Mouse (Mus musculus): ENCODE measurements around the gene Parn. TPM values are rescaled to one million over a fixed set of nuclear protein-coding genes. Genes with fewer than 3 reads are reported as not detected.
"Not testable (repeated sequence)": the region's sequence is repeated elsewhere in the genome, so short reads cannot be mapped to it uniquely, and the experiment has no call there.

The Parn gene
- polyA plus RNA-seq, 1 experiment from 2014 or later = 40.9 TPM

DNA sequence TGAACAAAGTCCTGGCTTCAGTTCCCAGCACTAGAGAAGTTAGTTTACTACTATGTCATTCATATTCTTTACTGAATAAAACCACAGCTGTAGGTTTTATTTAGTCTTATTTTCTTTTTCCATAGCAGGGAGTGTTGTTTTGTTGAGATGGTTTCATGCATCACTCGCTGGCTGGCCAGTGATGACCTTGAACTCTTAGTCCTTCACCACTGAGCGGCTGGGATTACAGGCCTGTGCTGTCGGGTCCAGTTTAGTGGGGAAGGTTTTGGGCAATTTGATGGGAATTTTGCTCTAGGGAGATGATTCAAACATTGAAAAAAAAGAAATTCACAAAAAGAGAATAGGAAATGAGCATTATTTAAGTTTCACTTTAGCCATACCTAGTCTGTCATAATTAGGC, 6.5 kb upstream of the Parn start:
- no peak for TF ChIP-seq CTCF (IDR thresholded peaks at IDR 0.05; ENCODE audit: low read depth)
- Histone ChIP-seq H3K9ac (no peak overlapping the region), H3K9me3 (ENCODE audit: low read depth, low read length) (no peaks in the 10 kb centered on the region), H3K4me1 (ENCODE audit: insufficient read depth) (no peaks in the 10 kb centered on the region), H3K27ac (ENCODE audit: low read depth) (no peak overlapping the region), H3K27me3 (ENCODE audit: insufficient read depth, low read length) (no peaks in the 10 kb centered on the region), H3K4me3 (ENCODE audit: low read depth, low read length) (no peak overlapping the region), H3K4me2 (no peak overlapping the region), H3K36me3 (ENCODE audit: insufficient read depth) (peaks cover 18% of the 10 kb centered on the region)
- DNase-seq (no peak), ATAC-seq (ENCODE audit: insufficient read depth) (no peak)
- 85% methylated on average over 3 of the region's 3 CpGs for WGBS

DNA sequence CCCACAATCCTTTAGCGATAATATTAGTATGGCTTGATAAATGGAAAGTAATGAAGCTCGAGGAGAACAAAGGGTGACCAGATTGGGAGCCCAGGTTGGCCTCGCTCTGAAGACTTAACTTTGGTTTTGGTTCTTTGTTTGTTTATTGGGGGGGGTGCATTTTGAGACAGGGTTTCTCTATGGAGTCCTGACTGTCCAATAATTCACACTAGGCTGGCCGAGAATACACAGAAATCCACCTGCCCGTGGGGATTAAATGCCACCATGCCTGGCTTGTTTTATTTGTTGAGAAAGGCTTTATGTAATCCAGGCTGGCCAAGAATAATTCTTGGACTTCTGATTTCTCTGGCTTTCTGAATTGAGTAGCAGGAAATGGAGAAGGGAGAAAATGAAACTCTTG, 5.1 kb upstream of the Parn start:
- 76% methylated on average over 5 of the region's 5 CpGs for WGBS

DNA sequence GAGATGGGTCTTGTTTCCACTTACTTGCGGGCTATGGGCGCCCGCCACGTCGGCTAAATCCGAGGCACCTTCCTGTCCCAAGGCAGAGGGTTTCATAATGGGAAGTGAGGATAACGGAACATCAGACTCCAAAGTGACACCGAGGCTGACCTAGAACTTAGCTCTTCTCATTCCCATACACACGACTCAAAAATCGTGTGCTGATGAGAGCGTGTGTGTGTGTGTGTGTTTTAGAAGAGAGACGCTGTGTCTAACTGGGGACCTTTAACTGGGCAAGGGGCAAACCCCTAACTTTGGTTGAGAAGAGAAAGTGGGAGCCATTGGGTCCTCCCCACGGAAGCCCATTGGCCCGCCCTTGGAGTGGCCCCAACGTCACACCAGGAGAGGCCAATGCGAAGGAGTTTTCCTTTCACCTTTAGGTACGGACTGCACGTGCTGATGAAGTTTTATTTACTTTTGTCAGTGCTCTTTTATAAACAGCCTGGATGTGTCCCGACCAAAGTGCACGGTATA, 4.5 kb upstream of the Parn start:
- TF ChIP-seq CTCF (IDR thresholded peaks at IDR 0.05; ENCODE audit: low read depth) = no peak
- ATAC-seq (ENCODE audit: insufficient read depth) = peak; percentile 45
- Histone ChIP-seq H3K27ac (ENCODE audit: low read depth) (peak overlapping the region; percentile 92; the same call in 1 of the 2 replicates), H3K36me3 (ENCODE audit: insufficient read depth) (peaks cover 11% of the 10 kb centered on the region), H3K9ac (peak overlapping the region; percentile 92), H3K4me2 (peak overlapping the region; percentile 75), H3K27me3 (ENCODE audit: insufficient read depth, low read length) (no peaks in the 10 kb centered on the region), H3K9me3 (ENCODE audit: low read depth, low read length) (no peaks in the 10 kb centered on the region), H3K4me1 (ENCODE audit: insufficient read depth) (0 out of 2 replicates have a peak, but pooled peaks cover under 1% of the 10 kb centered on the region), H3K4me3 (ENCODE audit: low read depth, low read length) (peak overlapping the region; percentile 97)
- DNase-seq = peak; percentile 80
- WGBS = 0% methylated on average over 20 of the region's 20 CpGs

More for the DNA sequence above, 5.1 kb upstream of the Parn start:
- no peak for DNase-seq
- Histone ChIP-seq H3K4me3 (ENCODE audit: low read depth, low read length) (peak overlapping the region; percentile 97), H3K9ac (peak overlapping the region; percentile 92; the same call in 1 of the 2 replicates), H3K4me1 (ENCODE audit: insufficient read depth) (no peaks in the 10 kb centered on the region), H3K9me3 (ENCODE audit: low read depth, low read length) (no peaks in the 10 kb centered on the region), H3K4me2 (peak overlapping the region; percentile 75), H3K27me3 (ENCODE audit: insufficient read depth, low read length) (no peaks in the 10 kb centered on the region), H3K27ac (ENCODE audit: low read depth) (no peak overlapping the region), H3K36me3 (ENCODE audit: insufficient read depth) (peaks cover 18% of the 10 kb centered on the region)
- TF ChIP-seq CTCF (IDR thresholded peaks at IDR 0.05; ENCODE audit: low read depth) = no peak
- no peak for ATAC-seq (ENCODE audit: insufficient read depth)

DNA sequence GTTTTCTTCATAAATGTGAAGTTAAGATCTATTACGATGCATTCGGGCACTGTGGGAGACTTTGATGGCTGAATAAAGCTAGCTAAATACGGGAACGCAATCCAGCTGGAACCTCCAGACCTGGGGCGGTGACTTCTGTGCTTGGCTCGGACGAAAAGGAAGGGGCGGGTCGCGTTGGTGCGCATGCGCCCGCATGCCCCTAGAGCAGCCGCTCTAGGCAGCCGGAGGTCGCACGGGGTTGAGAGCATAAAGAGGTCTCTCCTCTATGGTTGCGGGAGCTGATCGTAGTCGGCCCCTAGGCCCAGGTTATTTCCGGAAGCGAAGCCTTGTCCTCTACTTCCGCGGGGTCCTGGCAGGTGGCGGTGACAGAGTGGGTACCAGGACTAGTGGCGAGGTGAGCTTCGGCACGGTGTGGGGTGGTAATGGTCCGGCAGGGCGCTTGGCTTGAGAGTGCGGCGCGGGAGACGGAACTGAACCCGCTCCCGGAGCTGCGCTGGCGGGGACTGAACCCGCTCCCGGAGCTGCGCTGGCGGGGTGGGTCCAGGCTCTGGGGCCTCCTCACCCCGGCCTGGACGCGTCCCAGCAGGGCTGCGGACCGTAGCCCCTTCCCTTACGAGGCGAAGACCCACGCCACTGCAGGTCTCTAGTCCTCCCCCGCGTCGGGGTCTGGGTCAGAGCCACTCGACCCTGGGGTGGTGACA, 3.9 kb upstream of the Parn start, which contains the start of the genes Bfar and 3110001I22Rik:
Gene Bfar (plus strand): TSS at position 174 of the 701 bp plus-strand sequence.
Gene 3110001I22Rik (plus strand): TSS at position 245 of the 701 bp plus-strand sequence.
- Histone ChIP-seq H3K27me3 (ENCODE audit: insufficient read depth, low read length) (no peaks in the 10 kb centered on the region), H3K9ac (peak within 1 kb of the TSS; percentile 92), H3K4me3 (ENCODE audit: low read depth, low read length) (peak within 1 kb of the TSS; percentile 97), H3K4me2 (peak within 1 kb of the TSS; percentile 75), H3K36me3 (ENCODE audit: insufficient read depth) (peaks cover 5% of the 10 kb centered on the region), H3K9me3 (ENCODE audit: low read depth, low read length) (no peaks in the 10 kb centered on the region), H3K4me1 (ENCODE audit: insufficient read depth) (0 out of 2 replicates have a peak, but pooled peaks cover 4% of the 10 kb centered on the region), H3K27ac (ENCODE audit: low read depth) (peak within 1 kb of the TSS; percentile 92)
- no peak for TF ChIP-seq CTCF (IDR thresholded peaks at IDR 0.05; ENCODE audit: low read depth)
- DNase-seq (peak; percentile 98), ATAC-seq (ENCODE audit: insufficient read depth) (peak; percentile 92)
- under 1% methylated on average over 54 of the region's 54 CpGs for WGBS

DNA sequence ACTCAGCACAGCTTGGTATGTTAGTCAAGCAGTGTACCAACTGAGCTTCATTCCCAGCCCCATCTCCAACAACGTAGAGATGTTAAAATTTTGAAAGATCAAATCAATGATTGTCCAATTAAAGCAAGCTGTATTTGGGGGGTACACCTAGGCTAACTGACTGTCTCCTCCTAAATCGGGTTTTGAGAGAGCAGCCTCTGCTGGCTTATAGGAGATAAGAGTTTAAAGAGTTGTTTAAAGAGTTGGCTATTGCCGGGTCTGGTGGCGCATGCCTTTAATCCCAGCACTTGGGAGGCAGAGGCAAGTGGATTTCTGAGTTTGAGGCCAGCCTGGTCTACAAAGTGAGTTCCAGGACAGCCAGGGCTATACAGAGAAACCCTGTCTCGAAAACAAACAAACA, 2.9 kb upstream of the Parn start:
- H3K27me3 ChIP-seq (ENCODE audit: insufficient read depth, low read length); H3K9me3 ChIP-seq (ENCODE audit: low read depth, low read length); ATAC-seq (ENCODE audit: insufficient read depth); DNase-seq; H3K27ac ChIP-seq (ENCODE audit: low read depth); H3K4me1 ChIP-seq (ENCODE audit: insufficient read depth); H3K36me3 ChIP-seq (ENCODE audit: insufficient read depth): not testable (repeated sequence)
- Histone ChIP-seq H3K9ac (0 out of 2 replicates have a peak overlapping the region, but pooled peaks have one; percentile 92), H3K4me2 (peak overlapping the region; percentile 75), H3K4me3 (ENCODE audit: low read depth, low read length) (peak overlapping the region; percentile 97)
- 69% methylated on average over 5 of the region's 5 CpGs for WGBS

DNA sequence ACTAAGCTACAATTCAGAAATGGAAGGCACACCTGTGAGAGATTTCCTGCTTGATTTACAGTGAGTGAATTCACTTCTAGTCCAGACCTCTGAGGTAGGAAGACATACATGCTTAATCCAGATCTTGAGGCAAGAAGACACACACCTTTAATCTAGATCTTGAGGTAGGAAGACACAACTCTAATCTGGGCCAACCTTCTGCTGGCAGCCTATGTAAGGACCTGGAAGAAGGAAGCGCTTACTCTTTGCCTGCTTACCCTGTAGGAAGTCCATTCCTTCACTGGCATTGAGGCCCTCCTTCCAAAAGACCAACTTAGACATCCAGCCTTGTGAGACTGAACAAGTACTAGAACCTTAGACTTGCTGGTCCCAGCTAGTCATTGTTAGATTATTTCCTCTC, 1.3 kb upstream of the Parn start:
- Histone ChIP-seq H3K27me3 (ENCODE audit: insufficient read depth, low read length) (no peaks in the 10 kb centered on the region), H3K4me3 (ENCODE audit: low read depth, low read length) (no peak overlapping the region), H3K36me3 (ENCODE audit: insufficient read depth) (peaks cover 16% of the 10 kb centered on the region), H3K9ac (no peak overlapping the region), H3K4me2 (no peak overlapping the region), H3K4me1 (ENCODE audit: insufficient read depth) (0 out of 2 replicates have a peak, but pooled peaks cover 4% of the 10 kb centered on the region), H3K27ac (ENCODE audit: low read depth) (no peak overlapping the region), H3K9me3 (ENCODE audit: low read depth, low read length) (no peaks in the 10 kb centered on the region)
- ATAC-seq (ENCODE audit: insufficient read depth) (no peak), DNase-seq (no peak)
- no peak for TF ChIP-seq CTCF (IDR thresholded peaks at IDR 0.05; ENCODE audit: low read depth)
- WGBS = 89% methylated on average over 1 of the region's 1 CpGs

DNA sequence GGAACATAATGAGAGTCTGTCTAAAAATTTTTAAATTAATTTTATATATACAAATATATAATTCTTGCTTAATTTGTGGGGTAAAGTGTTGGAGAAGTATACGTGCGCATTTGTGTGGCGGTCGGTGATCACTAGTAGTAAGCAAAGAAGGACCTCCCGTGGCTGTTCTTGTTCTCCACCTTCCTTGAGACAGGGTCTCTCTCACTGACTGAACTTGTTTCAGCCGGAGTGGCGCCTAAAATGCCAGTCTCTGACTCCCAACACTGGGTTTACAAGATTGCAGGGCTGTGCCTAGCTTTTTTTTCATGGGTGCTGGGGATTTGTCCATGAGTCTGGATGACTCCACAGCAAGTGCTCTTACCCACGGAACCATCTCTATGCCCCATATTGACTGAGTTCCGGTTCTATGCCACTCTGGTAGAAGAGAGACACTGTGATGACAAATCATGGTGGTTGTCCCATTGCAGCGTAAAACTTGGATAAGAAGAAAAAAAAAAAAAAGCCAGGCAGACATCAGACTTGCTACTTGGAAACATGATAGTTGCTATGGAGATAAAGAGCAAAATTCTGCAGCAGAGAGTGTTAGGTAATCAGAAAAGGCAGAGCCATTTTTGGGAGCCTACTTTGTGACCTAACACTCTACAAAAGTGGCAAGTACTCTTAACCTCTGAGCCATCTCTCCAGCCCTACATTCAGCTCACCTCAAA, 585 bp upstream of the Parn start:
- 73% methylated on average over 10 of the region's 10 CpGs for WGBS
- Histone ChIP-seq H3K4me1 (ENCODE audit: insufficient read depth) (0 out of 2 replicates have a peak, but pooled peaks cover 4% of the 10 kb centered on the region), H3K36me3 (ENCODE audit: insufficient read depth) (peaks cover 17% of the 10 kb centered on the region), H3K9ac (peak overlapping the region; percentile 67; the same call in 1 of the 2 replicates), H3K9me3 (ENCODE audit: low read depth, low read length) (no peaks in the 10 kb centered on the region), H3K4me3 (ENCODE audit: low read depth, low read length) (0 out of 2 replicates have a peak overlapping the region, but pooled peaks have one; percentile 67), H3K4me2 (peak overlapping the region; percentile 65), H3K27me3 (ENCODE audit: insufficient read depth, low read length) (no peaks in the 10 kb centered on the region), H3K27ac (ENCODE audit: low read depth) (peak overlapping the region; percentile 76)
- ATAC-seq (ENCODE audit: insufficient read depth) (no peak), DNase-seq (no peak)
- TF ChIP-seq CTCF (IDR thresholded peaks at IDR 0.05; ENCODE audit: low read depth) = no peak
